Mouse (Mus musculus) c-Kit-positive CD71-positive TER-119-negative erythroid progenitor cells, embryonic 14.5 days (primary cell): ENCODE data around the gene Frmd4a.

ENCODE experiments used
- DNase-seq: peaks from one replicate; pipeline ENCODE4 v3.0.0-alpha.2; 2013; ENCODE audit warnings: low read depth

Frmd4a gene

DNA sequence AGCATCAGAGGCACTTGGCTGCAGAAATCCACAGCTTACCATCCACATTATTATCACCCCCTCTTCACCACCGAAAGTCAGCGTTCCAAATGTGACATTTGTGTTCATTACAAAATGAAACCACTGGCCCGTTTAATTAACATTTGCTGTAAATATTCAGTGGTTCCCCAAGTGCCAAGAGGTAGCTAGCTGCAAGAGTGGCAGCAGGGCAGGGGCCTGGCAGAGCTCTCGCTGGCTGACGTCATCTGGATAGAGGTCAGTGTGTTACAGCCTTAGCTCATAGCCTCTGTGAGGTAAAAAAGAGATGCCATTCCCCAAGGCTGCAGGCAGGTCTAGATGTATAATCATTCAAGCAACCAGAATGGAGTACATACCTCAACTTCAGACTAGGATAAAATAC lies 473.3 kb downstream of the Frmd4a start:
- no peak for DNase-seq

DNA sequence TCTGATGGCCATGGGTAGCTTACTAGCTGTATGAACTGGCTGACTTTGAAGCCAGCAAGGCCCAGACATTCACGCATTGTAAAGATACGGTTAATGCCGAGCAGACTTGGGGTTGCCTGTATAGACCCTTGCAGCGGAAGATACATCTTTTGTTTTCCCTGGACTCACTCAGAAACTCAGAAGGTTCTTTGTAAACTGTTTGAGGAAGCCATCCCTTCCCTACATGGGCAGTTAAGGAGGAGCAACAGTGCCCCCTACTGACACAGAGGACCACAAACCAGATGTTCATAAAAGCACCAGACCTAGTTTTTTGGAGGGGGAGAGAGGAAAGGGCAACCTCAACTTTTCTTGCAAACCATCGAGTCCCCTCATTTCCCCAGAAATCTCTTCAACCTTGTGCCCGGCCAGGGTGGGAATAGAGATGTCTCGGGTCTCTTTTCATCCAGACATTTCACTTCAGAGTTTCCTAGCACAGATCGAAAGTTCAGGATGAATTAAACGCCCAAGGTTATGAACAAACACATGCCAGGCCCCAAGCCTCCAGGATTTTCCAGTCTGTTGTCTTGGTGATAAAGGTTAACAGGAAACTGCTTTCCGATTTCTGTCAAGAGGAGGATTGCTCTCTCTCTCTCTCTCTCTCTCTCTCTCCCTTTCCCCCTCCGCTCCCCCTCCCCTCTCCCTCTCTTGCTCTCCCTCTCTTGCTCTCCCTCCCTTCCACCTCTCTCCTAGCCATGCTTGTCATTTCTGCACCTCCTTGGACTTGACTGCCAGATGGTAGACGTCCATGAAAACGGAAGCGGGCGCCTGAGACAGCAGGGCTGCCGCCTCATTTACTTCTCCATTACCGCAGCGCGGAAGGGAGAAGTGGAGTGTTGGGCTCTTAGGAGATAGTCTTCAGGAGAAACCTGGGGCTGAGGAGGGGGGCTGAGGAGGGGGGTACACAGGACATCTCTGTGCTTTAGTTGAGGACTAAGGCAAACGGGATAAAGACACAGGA lies 475.3 kb downstream of the Frmd4a start:
- peak; percentile 56 for DNase-seq

DNA sequence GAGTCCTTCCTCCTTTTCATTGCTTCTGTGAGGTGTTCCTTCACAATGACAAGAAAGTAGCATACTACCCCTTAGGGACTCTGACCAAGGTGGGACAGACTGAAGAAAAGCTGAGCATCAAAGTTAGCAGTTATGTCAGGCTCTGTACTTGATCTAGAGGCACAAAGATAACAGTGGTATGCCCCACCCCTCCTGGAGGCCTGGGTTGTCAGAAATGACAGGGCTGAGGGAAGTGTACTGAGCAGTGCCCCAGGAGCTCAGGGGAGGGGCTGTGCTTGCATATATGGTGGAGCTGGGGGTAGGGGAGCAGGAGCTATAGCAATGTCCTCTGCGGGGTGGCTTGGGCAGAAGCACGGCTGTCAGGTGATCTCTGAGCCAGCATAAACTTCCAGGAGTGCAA lies 477.0 kb downstream of the Frmd4a start:
- peak; percentile 22 for DNase-seq

DNA sequence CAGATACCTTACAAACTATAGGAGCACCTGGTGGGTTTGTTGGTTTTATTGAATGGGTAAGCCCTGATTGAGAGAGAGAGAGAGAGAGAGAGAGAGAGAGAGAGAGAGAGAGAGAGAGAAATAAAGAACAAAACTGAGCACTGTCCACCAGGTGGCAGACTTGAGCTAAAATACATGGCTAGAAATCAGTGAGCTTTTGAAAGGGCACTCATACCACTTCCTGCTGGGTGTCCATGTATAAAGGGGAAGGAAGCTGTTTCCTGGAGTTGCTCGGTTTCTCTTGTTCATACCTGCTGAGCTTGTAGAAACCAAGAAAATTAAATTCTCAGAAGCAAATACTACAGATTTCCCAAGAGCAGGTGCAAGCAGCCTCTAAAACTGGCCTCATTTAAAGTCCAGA lies 481.7 kb downstream of the Frmd4a start:
- peak; percentile 61 for DNase-seq

DNA sequence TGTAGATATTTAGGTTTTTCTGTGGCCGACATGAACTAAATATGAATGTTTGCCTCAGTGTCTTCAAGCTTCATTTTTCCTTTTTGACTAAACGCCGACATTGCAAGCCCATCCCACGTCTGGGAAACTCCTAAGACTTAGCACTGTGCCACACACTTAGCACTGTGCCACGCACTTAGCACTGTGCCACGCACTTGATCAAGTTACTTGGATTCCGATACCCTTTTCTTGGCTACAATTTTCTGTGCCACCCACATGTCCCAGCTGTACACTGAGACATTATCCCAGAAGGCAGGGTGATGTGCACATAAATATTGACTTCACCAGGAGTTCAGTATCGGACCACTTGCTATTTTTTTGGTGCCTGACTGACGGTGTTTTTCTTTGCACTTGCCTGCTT lies 482.4 kb downstream of the Frmd4a start:
- no peak for DNase-seq

DNA sequence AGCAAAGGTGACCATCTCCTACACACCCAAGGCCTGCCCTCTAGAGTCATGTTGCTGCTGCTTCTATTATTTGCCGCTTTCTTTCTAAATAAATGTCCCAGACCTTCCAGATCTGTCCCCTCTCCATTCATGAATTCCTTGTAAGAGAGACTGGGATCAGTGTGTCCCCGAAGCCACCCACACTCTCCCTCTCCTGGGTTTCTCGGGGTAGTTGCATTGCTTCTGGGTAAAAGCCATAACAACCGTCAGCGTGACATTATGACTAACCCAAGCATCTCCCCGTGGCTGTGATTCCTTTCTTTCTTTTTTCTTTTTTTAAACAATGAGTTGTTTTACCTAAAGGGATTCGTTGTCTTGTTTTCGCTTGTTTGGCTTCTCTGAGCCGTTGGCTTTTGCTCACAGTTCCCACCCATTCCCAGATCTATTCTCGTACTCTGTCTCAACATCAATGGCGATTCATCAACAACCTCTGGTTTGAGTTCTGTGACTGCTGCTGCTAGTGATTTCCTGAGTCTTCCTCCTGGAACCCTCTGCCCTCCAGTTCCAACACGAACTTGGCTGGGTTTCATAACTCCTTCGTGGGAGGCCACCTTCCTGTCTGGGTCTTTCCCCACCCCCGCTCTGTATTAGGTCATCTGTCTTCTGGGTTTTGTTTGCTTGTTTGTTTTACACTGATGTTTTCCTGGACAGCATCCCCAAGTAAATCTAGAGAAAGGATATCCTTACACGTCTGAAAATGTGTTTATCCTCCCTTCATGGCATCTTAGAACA lies 483.9 kb downstream of the Frmd4a start:
- no peak for DNase-seq

DNA sequence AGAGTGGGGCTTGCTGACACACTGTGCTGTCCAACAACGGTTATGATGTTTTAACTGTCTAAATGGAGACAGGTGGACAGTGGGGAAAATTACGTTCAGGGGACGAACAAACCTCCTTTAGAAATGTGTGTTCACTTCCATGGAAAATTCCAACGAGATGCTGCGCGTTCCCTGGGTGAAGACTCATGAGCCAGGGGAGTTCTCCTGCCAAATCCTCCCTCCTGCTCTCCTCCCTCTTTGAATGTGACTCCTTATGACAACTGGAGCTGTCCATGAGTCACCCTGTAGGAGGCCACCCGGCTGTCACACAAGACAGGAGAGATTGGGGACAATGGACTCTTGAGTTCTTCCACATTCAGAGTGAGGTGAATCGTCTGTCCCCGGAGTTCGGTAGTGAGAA lies 486.9 kb downstream of the Frmd4a start:
- DNase-seq, result no peak

DNA sequence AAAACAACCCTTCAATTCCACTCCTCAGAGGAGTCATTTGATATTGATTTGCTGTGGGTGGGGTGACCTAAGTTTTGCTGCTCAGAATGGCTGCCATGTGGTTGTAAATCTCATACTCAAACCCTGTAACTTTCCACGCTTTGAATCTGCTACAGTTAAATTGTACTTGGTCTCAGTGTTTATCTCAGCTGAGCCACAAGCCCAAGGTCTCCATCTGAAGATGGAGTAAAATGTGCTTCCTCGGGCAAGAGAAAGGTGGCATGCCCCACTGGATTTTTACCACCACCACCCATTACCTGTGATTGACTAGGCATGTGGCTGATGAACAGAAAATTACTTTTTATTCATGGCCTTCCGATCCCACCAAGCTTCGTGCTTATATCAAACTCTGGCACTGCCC lies 488.2 kb downstream of the Frmd4a start:
- no peak for DNase-seq

DNA sequence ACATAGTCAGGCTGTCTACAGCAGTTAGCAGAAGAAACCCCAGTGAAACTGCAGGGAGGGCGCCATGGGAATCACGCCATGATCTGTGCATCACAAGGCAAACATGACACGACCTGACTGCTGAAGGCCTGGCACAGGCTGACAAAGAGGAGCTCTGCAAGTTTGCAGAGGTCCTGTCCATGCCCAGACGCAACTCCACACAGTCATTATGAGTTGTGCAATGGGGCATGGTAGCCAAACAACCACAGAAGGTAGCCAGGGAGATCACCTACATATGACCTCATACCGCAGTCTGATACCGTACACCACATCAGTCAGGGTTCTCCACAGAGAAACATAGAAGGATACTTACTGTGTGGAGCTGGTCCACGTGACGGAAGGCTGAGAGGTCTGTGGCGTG lies 489.1 kb downstream of the Frmd4a start:
- no peak for DNase-seq

DNA sequence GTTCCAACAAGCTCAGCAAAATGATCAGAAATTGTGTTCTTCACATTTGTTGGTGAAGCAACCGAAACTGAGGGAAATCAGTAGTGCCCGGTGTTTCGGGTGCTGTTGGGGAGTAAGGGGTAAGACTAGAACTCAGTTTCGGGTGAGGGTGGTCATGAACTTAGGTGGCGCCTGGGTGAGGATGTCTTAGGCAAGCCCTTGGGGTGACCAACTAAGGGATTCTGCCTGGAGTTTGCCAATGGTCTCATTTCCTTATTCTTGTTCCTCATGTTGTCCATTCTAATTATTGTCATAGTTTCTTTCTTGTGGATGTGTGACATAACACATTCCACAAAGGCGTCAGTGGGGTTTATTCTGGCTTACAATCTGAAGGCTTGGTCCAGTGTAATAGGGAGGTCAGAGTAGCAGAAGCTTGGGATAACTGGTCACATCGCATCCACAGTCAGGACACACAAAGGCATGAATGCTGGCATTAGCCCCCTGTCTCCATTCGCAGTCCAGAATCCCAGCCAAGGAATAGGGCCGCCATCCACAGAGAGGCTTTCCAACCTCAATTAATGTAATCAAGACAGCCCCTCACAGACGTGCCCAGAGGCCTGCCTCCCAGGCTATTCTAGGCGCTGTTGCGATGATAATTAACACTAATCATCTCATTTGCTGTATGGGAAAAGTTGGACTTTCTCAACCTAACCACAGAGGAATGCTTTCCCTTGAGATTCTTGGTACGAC lies 490.5 kb downstream of the Frmd4a start:
- no peak for DNase-seq

DNA sequence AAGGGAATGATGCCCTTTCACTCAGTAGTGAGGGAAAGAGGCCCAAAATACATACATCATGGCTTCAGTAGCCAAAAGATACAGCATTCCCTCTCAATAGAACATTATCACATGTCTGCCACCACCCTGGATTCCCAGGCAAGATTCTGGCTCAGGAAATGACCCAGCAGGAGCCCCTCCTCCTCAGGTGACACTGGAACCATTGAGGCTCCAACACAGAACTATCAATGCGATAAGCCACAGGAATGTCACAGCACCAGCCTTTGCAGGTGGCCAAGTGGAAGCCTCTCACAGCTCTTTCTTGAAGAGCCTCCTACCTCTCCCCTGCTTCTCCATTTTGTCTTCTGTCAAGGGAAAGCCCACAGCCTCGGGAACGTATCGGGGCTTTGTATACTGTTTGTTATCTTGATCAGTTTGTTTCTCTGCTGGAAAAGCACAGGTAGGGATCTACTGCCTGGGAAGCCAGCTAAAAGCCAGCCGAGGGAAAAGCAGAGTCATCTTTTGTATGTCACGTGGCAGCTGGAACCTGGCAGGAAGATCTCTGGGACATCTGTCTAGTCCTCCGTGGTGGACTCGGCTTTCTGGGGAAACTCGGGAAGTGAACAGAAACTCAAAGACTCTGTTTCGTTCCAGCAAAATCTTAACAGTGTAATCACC lies 491.6 kb downstream of the Frmd4a start:
- no peak for DNase-seq

DNA sequence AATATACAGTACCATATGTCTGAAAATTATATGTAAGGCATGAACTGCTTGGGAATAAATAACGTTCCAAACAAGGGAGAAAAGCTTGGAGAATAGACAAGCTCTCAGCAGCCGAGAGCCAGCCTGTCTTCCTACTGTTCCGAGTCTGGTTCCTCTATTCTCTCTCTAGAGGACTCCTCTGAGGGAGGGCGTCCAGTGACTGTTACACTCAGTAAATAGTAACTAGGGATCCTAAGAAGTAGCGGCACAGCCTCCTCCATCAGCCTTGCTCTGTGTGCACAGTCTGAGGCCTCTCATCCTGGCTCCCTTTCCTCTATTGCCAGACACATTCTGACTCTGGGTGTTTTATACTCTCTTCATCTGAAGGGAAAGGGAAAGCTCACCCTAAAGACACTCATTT lies 492.2 kb downstream of the Frmd4a start:
- DNase-seq, result no peak

DNA sequence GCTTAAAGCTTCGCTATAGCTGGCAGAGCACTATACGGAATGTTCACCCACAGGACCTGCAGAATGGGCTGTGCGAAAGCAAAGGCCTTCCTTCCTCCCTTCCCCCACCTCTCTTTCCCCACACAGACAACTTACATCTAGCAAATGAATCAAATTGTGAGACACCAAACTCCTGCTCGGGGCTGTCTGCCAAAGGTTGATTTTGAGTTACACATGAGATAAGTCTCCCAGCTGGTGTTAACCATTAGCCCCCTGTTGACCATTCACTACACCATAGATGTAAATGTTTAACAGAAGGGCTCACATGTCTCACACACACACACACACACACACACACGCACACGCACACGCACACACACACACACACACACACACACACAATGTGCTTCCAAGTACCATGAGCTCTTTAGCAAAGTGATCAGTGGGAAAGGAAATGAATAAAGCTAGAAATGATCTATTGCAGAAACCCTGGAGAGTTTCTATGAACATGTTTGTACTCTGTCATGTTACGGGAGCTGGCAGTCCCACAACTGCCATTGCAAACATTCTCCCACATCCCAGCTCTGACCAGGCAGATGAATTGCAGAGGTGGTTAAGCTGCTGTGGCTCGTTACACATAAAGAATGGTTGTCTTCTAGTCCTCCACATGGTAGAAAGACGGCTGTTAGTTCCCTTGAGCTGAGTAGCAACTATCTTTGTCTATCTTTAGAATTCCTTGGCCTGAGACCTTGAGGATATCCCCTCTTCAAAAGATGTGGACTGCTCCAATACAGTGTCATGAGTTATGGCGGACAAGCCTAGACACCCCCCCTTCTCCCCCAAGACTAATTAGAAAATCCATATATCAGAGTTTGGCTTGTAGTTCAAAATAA lies 492.9 kb downstream of the Frmd4a start:
- no peak for DNase-seq

DNA sequence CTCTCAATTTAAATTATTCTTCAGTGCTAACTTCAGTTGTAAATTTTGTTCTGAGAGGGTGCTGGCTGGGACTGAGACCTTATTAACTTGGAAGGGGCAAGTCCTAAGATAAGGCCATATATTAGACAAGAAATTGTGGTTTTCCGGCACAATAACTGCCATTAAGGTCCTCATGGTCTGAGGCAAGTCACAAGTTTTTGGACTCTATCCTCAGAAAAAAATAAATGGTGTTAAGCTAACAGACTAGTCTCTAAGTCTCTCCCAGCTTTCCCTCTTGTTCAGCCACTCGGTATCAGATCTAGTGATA lies 493.5 kb downstream of the Frmd4a start:
- no peak for DNase-seq

DNA sequence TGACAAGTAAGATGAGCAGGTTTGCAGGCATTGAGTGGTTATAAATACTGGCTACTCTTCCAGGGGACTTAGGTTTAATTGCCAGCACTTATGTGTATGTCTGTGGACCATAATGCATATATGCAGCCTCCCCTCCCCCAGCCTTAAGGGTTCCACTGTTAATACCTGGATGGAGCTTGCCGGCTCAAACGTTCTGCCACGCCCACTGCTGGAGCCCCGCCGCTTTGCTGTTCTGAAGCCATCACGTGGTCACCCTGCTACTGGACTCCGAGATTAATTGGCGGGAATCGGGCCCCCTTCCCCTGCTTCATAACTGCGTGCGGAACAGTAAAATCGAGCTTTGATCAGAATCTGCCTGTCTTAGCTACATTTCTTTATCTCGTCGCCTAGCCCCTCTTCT lies 495.1 kb downstream of the Frmd4a start:
- DNase-seq, result no peak

DNA sequence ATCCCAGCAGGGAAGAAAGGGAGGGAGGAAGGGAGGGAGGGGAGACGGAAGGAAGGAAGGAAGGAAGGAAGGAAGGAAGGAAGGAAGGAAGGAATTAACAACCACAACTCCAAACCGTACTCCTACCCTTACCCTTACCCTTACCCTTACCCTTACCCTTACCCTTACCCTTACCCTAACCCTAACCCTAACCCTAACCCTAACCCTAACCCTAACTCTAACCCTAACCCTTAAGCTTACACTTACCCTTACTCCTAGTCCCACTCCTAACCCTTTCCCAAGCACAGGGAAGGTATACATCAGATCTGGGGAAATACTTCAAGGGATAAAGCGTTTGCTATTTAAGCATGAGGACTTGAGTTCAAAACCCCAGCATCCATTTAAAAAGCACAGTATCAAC lies 498.4 kb downstream of the Frmd4a start:
- DNase-seq, result no peak

DNA sequence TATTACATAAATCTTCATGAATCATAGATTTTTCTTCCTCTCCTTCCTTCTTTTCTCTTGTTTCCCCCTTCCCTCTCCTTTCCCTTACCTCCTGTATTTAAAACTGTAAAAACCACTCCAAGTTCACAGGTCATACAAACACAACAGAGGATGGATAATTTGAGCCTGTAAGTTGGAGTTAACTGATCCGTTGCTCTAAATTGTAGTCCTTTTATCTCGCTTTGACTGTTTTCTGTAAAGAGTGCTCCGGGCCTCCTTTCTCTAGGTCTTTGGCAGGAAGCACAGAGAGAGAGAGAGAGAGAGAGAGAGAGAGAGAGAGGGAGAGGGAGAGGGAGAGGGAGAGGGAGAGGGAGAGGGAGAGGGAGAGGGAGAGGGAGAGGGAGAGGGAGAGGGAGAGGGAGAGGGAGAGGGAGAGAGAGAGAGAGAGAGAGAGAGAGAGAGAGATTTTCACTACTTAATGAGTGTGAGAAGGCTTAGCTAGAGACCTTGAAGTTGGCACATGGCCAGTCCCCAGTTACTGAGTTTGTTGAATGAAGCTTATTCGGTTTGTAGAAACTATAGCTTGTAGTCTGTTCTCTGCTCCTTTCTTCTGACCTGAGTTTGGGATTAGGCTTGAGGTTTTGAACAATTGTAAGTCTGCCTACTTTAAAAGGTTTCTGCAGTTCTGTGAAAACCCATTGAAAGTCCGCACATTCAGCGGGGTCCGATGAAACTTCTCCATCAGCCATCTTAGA lies 499.5 kb downstream of the Frmd4a start:
- no peak for DNase-seq

DNA sequence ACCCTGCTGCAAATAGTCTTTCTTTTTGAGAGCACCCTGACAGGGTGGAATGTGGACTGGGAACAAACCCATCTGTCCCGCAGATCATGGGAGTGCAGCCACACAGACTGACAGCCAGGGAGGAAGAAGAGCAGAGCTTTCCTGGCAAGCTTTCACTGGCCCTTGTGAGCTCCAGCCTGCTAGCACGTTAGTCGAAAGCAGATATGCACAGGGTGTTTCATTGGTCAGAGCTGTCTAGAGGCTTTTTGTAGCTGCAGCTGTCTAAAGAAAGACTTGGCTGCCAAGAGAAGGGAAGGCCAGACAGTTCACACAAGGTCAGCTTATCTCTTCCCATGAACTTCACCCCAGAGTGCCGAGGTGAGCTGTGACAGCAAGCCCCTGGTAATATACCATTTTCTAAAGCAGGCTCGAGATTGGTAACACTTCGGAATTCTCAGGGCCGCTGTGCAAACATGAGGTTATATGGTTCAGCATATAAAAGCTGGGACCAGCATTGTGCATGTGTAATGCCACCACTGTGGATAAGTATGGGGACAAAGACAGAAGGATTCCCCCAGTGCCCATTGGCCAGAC lies 500.1 kb downstream of the Frmd4a start:
- DNase-seq, result no peak

DNA sequence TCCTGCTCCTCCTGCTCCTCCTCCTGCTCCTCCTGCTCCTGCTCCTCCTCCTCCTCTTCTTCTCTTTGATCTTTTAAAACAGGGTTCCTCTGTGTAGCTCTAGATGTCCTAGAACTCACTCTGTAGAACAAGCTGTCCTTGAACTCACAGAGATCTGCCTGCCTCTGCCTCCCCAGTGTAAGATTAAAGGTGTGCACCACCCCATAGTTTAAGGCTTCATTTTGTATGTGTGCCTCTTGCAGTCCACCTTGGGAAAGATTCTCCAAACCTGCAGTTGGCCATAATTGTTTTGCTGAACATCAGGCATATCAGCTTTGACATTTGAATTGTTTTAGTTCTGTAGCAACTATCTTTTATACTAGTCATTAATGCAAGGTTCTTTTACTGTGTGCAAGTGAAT lies 501.0 kb downstream of the Frmd4a start:
- DNase-seq, result no peak
